25 mouse cellular contexts compared by ENCODE assay signal in the genomic region with DNA sequence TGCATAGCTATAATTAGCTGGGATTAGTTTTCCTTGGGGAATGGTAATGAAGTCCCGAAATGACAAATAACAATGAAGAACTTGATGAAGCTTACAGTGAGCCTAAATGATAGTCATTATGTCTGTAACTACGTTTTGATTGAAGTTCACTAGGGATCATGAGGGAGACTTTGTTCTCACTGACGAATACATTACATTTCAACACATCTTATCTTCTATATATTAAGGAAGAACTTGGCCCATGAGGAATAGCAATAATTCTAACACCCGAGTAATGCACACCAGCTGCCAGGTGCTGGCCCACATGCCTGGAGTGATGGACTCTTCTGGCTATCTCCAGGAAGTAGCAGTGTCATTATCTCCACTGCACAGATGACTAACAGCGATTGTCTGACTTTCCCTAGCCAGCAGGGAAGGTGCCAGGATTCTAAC.
DNase-seq lines count a peak whose midpoint lies in the region; ATAC-seq lines count a peak whose summit lies in the region.
"Had no signal": no experiment of that assay in that cellular context is flagged by ENCODE, and none has a peak within 500 bp of the region (broad histone marks: within the 10 kb centered on the region; RNA-seq: fewer than 3 reads in every experiment).

No protein-coding gene starts in this region.

- H3K27ac ChIP-seq in forebrain, embryonic 13.5 days: no peak overlapping the region
- H3K27ac ChIP-seq in forebrain, embryonic 12.5 days: no peak overlapping the region
- peak overlapping the region; percentile 51 for H3K27ac ChIP-seq in forebrain, embryonic 16.5 days (ENCODE audit: low read length)
- H3K27ac ChIP-seq: embryonic facial prominence, embryonic 15.5 days; heart, adult 2 months; midbrain, embryonic 12.5 days had no signal

- peaks cover 16% of the 10 kb centered on the region for H3K4me1 ChIP-seq in forebrain, embryonic 13.5 days
- H3K4me1 ChIP-seq in forebrain, embryonic 12.5 days: 0 out of 2 replicates have a peak, but pooled peaks cover 9% of the 10 kb centered on the region
- H3K4me1 ChIP-seq in forebrain, embryonic 16.5 days (replicated peaks; ENCODE audit: control insufficient read depth, insufficient read depth, low read length): peaks cover 18% of the 10 kb centered on the region

- DNase-seq in layer of hippocampus, adult 11-12 months (ENCODE audit: low spot score): peak; percentile 12
- no peak for DNase-seq in layer of hippocampus, adult 9-11 months
- peak; percentile 82 for DNase-seq in 3T3-L1 (ENCODE audit: low read depth, low spot score)
- DNase-seq in embryo, embryonic 10.5 days (ENCODE audit: low spot score): no peak
- DNase-seq in heart, postnatal 25 days (ENCODE audit: low spot score): no peak
- DNase-seq: adrenal gland, postnatal 25 days; cerebellum, adult 9-11 months; embryo, embryonic 11 days; gastrocnemius, postnatal 14 days; heart, adult 2 months; kidney, adult 8-10 months; kidney, postnatal 25 days; layer of hippocampus, postnatal 36 days; left cerebral cortex, postnatal 4 days; lung, embryonic 14.5 days; lung, postnatal 4 days; right cerebral cortex, postnatal 4 days; thymus, postnatal 14 days had no signal

- no peaks in the 10 kb centered on the region for H3K36me3 ChIP-seq in forebrain, embryonic 13.5 days (ENCODE audit: poor library complexity, severe bottlenecking)
- H3K36me3 ChIP-seq in forebrain, embryonic 12.5 days (replicated peaks): no peaks in the 10 kb centered on the region
- no peaks in the 10 kb centered on the region for H3K36me3 ChIP-seq in forebrain, embryonic 16.5 days (ENCODE audit: control insufficient read depth, insufficient read depth)
- H3K36me3 ChIP-seq: embryonic facial prominence, embryonic 15.5 days; midbrain, embryonic 12.5 days had no signal

- WGBS in forebrain, embryonic 13.5 days: 48% methylated on average over 5 of the region's 5 CpGs
- WGBS in forebrain, embryonic 12.5 days: 60% methylated on average over 5 of the region's 5 CpGs
- whole genome bisulfite sequencing in forebrain, embryonic 16.5 days: 32% methylated on average over 5 of the region's 5 CpGs

- peak; percentile 61 for ATAC-seq in forebrain, embryonic 13.5 days
- ATAC-seq in forebrain, embryonic 12.5 days (ENCODE audit: low FRiP score): no peak
- peak; percentile 87 for ATAC-seq in forebrain, embryonic 16.5 days
- ATAC-seq: inflammation-experienced regulatory T-cells, adult 6 months had no signal

- no peak overlapping the region for H3K9ac ChIP-seq in forebrain, embryonic 13.5 days
- H3K9ac ChIP-seq in forebrain, embryonic 12.5 days: no peak overlapping the region
- no peak overlapping the region for H3K9ac ChIP-seq in forebrain, embryonic 16.5 days (replicated peaks; ENCODE audit: low read depth, low read length)
- H3K9ac ChIP-seq: embryonic facial prominence, embryonic 15.5 days; lung, embryonic 14.5 days; midbrain, embryonic 12.5 days had no signal

- H3K4me2 ChIP-seq in forebrain, embryonic 13.5 days: no peak overlapping the region
- no peak overlapping the region for H3K4me2 ChIP-seq in forebrain, embryonic 12.5 days
- H3K4me2 ChIP-seq in forebrain, embryonic 16.5 days (ENCODE audit: low read length): no peak overlapping the region
- H3K4me2 ChIP-seq: embryonic facial prominence, embryonic 15.5 days; lung, embryonic 14.5 days; midbrain, embryonic 12.5 days had no signal

- H3K9me3 ChIP-seq in forebrain, embryonic 13.5 days (replicated peaks): no peaks in the 10 kb centered on the region
- no peaks in the 10 kb centered on the region for H3K9me3 ChIP-seq in forebrain, embryonic 12.5 days
- H3K9me3 ChIP-seq in forebrain, embryonic 16.5 days (ENCODE audit: control insufficient read depth, low read length): no peaks in the 10 kb centered on the region
- H3K9me3 ChIP-seq: embryonic facial prominence, embryonic 15.5 days; midbrain, embryonic 12.5 days had no signal

- H3K27me3 ChIP-seq in forebrain, embryonic 13.5 days: no peaks in the 10 kb centered on the region
- peaks cover 11% of the 10 kb centered on the region; the same call in 1 of the 2 replicates for H3K27me3 ChIP-seq in forebrain, embryonic 12.5 days
- H3K27me3 ChIP-seq in forebrain, embryonic 16.5 days (replicated peaks; ENCODE audit: control insufficient read depth, insufficient read depth, low read length): no peaks in the 10 kb centered on the region
- H3K27me3 ChIP-seq: CH12.LX; embryonic facial prominence, embryonic 15.5 days had no signal

- intact Hi-C loops in heart, postnatal 25 days (cut with DNase I): no loop called here

- no peak overlapping the region for H3K4me3 ChIP-seq in forebrain, embryonic 13.5 days
- H3K4me3 ChIP-seq in forebrain, embryonic 12.5 days (replicated peaks): no peak overlapping the region
- H3K4me3 ChIP-seq in forebrain, embryonic 16.5 days (replicated peaks; ENCODE audit: low read length): no peak overlapping the region
- H3K4me3 ChIP-seq: embryonic facial prominence, embryonic 15.5 days; heart, adult 2 months; midbrain, embryonic 12.5 days had no signal

Comparison
In these comparisons a context has a peak if more than half of its experiments do, and no peak if none do; other contexts are left out.
1. DNase-seq: peak in layer of hippocampus, adult 11-12 months (single experiment) and 3T3-L1 (single experiment); none in layer of hippocampus, adult 9-11 months (single experiment), embryo, embryonic 10.5 days (single experiment) and heart, postnatal 25 days (single experiment).